Mouse (Mus musculus) CH12.LX (cell line): ENCODE results near the gene Gfy.

ENCODE experiments used
- BHLHE40 ChIP-seq: IDR thresholded peaks from 2 replicates; pipeline ENCODE4 v1.6.1; 2011; ENCODE audit warnings: mild to moderate bottlenecking, low read depth, low read length, improper control_type of control experiment
- CTCF ChIP-seq, 2 experiments: IDR thresholded peaks in 1 of 2; conservative IDR thresholded peaks in 1 of 2; 2 replicates each; pipeline ENCODE4 v1.5.1; 2011 to 2012; ENCODE audit warnings: low read depth in 2 of 2, low read length in 2 of 2, improper control_type of control experiment in 1 of 2, inconsistent platforms in 1 of 2, mild to moderate bottlenecking in 1 of 2, moderate library complexity in 1 of 2
- ETS1 ChIP-seq: conservative IDR thresholded peaks from 2 replicates; pipeline ENCODE4 v1.6.1; 2012; ENCODE audit warnings: low read depth, mild to moderate bottlenecking, inconsistent platforms, low read length, improper control_type of control experiment, moderate library complexity
- POLR2A ChIP-seq: IDR thresholded peaks from 2 replicates; pipeline ENCODE4 v1.6.1; 2011; ENCODE audit warnings: low read depth, mild to moderate bottlenecking, improper control_type of control experiment, low read length
- RCOR1 ChIP-seq: conservative IDR thresholded peaks from 2 replicates; pipeline ENCODE4 v1.6.1; 2012; ENCODE audit warnings: low read depth, mild to moderate bottlenecking, inconsistent platforms, low read length, improper control_type of control experiment
- TCF12 ChIP-seq: IDR thresholded peaks from 2 replicates; pipeline ENCODE4 v1.6.1; 2014; ENCODE audit warnings: low read depth, mild to moderate bottlenecking, inconsistent platforms, low read length, improper control_type of control experiment
- UBTF ChIP-seq: IDR thresholded peaks from 2 replicates; pipeline ENCODE4 v1.6.1; 2012; ENCODE audit warnings: low read depth, mild to moderate bottlenecking, inconsistent platforms, low read length, improper control_type of control experiment, moderate library complexity

DNA sequence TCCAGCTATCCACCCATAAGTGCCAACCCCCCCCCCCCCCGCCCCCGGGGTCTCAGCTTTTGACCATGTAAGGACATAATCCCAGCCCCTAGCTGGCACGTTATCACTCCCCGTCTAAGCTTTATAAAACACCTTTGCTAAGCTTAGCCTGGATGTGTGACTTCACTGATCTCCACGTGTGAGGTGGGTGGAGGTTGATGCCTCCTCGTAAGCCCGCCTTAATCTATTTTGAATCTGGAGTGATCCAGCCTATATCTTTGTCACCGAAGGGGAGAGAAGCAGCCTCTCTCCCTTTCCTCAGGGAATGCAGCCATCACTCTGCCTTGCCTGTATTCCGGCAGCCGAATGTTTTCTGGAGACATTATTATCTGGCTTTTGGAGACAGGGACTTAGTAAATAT is 23.3 kb upstream of the Gfy start:
- TF ChIP-seq BHLHE40 (no peak), CTCF (conservative IDR thresholded peaks at IDR 0.05 in 1 of 2, IDR thresholded peaks at IDR 0.05 in 1 of 2; ENCODE audit: low read depth in 2 of 2, low read length in 2 of 2) (no peak), UBTF (no peak), RCOR1 (no peak), ETS1 (no peak), POLR2A (no peak), TCF12 (no peak)
